Mouse (Mus musculus) layer of hippocampus, adult 6 months (tissue): ENCODE data around the gene Tars. TPM values are rescaled to one million over a fixed set of nuclear protein-coding genes. Genes with fewer than 3 reads are reported as not detected.

Source experiments
- long read RNA-seq, 2 experiments: library from polyadenylated mRNA; unstranded; transcript quantifications; one replicate each; pipeline ENCODE4 v2.0.0; 2019 to 2020
- polyA plus RNA-seq: library from polyadenylated mRNA; unstranded; fragments of <200 nt; fragmentation: Nextera tagmentation; gene quantifications from 2 replicates; pipeline ENCODE4 v1.2.3, GENCODE M21; 2021

The Tars gene
- polyA plus RNA-seq: 19.2 and 19.8 TPM in 2 replicates
- long read RNA-seq, experiment 1, full-length matches to known transcripts: 46 of 70 reads
- long read RNA-seq, experiment 1, partial matches to known transcripts: 24 of 70 reads
- long read RNA-seq, experiment 1, other reads (novel, unspliced or antisense): 0 of 70 reads
- long read RNA-seq, experiment 2, full-length matches to known transcripts: 266 of 286 reads
- long read RNA-seq, experiment 2, partial matches to known transcripts: 9 of 286 reads
- long read RNA-seq, experiment 2, other reads (novel, unspliced or antisense): 11 of 286 reads

GRCm38 (mm10) chr15:11399356-11400067, at the start of gene Tars:
Gene Tars, minus strand, starts transcription at chr15:11399665.

